Mouse (Mus musculus) ovary, adult 18-20 months (tissue): ENCODE data around the gene Zfp972.
"Not testable (repeated sequence)": the region's sequence is repeated elsewhere in the genome, so short reads cannot be mapped to it uniquely, and the experiment has no call there.

Source experiments
- DNase-seq: peaks from one replicate; pipeline ENCODE4 v3.0.0; 2022; ENCODE audit warnings: low spot score, mixed read lengths

The Zfp972 gene

DNA sequence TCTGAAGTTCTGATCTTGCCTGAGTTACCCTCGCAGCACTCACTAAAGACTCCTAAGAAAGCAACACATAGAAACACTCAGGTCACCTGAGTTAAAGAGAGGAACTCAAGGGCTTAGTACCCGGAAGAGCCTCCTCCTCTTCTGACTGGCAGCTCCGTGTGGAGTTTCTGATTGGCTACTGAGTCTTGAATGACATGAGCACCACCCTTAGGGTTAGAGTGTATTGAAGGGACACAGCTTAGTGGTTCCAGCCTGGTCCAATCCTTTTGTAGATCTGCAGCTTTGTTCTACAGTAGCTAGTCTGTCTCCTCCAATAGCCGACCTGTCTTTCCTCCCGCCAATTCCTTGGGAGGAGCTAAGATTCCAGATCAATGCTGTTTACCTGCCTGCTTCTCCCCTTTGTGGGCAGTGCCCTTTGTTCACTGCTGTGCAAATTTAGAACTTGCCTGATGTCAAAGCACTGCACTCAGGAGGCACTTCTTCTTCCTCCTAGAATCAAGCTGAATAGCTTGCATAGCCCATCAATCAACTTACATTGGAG, at the start of gene Zfp972:
Zfp972 (minus strand) TSS at position 51 of the 541 bp plus-strand sequence.
- not testable (repeated sequence) for DNase-seq

DNA sequence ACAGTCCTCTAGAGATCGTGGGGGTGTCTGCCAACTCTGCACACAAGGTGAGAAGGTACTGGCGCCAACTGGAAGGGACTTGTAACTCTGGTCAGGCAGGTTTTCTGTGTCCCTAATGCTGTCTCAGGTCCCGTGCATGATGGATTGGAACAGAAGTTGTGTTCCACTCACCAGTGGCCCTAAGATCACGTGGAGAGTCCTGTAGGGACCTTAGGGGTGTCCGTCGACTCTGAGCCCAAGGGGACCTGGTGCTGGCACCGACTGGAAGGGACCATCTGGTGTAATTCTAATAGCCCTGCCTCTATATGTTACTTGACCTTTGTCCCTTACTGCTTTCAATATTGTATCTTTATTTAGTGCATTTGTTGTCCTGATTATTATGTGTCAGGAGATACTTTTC, 49.4 kb upstream of the Zfp972 start:
- DNase-seq, result not testable (repeated sequence)

DNA sequence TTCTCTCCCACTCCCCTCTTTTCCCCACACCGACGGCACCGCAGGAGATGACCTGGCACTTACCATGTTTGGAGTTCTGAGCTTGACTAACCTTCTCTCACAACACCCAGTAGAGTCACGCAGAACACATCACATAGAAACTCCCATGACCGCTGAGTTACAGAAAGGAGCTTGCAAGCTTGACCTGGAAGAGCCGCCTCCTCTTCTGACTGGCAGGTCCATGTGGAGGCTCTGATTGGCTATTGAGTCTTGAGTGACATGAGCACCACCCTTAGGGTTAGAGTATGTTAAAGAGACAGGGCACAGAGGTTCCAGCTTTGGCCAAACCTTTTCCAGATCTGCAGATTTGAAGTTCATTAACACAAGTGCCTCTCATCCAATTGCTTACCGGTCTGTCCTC, 31.7 kb upstream of the Zfp972 start, which contains the start of gene Gm14326:
Gm14326 (minus strand) TSS at position 153 of the 400 bp plus-strand sequence.
- DNase-seq, result peak; percentile 88

DNA sequence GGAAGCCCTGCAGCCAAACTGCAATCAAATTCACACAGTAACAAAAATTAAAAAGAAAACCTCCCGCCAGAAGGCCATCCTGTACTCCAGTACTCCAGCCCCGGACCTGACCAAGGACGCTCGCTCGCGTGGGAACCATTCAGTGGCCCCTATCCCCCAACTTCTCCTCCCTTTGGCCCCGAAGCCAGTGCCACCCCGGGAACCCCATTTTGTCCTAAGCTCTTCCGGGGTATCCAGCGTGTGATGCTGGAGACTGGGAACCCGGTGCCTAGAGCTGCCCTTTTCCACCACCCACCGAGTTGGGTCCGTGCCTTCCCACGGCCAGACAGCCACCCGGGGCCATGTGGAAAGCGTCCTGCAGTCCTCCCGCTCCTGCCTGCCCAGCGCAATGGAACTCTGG, 31.3 kb upstream of the Zfp972 start:
- not testable (repeated sequence) for DNase-seq

DNA sequence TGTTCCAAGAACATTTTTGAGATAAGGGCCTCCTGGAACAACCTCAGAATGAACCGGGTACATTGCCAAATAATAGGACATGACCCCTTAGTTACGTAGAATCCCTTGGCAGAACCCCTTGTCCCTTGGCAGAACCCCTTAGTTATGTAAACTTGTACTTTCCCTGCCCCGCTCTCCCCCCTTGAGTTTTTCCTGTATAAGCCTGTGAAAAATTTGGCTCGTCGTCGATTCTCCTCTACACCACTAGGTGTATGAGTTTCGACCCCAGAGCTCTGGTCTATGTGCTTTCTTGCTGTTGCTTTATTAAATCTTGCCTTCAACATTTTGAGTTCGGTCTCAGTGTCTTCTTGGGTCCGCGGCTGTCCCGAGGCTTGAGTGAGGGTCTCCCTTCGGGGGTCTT, 22.1 kb downstream of the Zfp972 start:
- not testable (repeated sequence) for DNase-seq

DNA sequence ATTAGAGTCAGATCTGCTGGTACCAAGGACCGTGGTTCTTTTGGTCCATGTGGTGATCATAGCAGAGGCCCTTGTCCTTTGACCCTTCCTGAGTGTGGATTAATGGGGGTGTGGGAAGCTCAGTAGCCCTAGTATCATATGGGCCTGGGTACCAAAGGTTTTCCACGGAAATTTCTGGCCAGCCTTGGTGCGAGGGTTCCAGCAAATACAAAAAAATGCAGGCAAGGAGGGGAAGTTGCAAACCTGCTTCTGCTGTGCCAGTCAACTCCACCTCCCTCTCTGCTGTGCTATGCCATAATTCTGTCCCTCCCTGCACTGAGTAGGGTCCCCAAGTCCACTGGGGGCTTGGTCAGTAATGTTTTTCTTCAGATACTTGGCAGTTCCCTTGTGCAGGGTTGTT, 27.2 kb downstream of the Zfp972 start:
- not testable (repeated sequence) for DNase-seq

DNA sequence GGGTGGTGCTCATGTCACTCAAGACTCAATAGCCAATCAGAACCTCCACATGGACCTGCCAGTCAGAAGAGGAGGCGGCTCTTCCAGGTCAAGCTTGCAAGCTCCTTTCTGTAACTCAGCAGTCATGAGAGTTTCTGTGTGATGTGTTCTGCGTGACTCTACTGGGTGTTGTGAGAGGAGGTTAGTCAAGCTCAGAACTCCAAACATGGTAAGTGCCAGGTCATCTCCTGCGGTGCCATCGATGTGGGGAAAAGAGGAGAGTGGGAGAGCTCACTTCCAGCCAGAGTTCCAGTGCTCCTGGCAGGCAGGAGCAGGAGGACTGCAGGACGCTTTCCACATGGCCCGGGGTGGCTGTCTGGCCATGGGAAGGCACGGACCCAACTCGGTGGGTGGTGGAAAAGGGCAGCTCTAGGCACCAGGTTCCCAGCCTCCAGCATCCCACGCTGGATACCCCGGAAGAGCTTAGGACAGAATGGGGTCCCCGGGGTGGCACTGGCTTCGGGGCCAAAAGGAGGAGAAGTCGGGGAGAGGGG, 28.3 kb downstream of the Zfp972 start, which contains the start of gene Gm14327:
Gm14327 (plus strand) TSS at position 51 of the 533 bp plus-strand sequence.
- DNase-seq, result not testable (repeated sequence)

DNA sequence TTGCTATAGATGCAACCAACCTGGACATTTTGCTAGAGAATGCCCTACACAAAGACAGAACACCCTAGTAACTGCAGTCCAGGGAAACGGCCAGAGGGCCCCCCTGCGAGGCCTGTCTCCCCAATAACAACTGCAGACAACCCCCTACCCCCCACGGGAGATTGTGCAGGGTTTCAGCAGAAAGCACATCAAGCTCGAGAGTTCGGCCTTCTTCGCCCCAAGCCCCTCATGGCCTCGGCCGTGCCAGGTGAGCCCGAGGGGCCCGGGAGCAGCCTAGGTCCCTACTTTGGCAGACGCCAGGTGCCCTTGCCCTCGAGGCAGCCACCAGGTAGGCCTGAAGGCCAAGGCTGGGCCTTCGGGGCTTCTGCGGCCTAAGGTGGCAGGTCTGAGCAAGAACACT, 37.7 kb downstream of the Zfp972 start:
- DNase-seq, result not testable (repeated sequence)

DNA sequence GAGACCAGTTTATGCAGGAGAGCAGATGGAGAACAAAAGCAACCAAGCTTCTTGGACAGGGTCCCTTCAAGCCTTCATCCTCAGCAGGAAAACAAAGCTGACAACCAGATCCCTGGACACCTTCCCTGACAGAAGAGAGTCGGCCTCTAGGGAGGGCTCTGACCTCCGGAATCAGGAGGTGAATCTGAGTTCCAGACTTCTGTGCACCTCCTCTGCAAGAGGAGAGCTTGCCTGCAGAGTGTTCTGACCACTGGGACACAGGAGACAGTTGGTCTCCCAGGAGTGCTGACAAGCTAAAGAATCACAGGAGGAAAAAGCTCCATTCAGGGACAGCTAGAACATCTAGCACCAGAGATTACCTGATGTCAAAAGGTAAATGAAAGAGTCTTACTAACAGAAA, 63.2 kb downstream of the Zfp972 start:
- not testable (repeated sequence) for DNase-seq
